Mouse (Mus musculus): Measurements from ENCODE around the gene Zfp114. TPM values are rescaled to one million over a fixed set of nuclear protein-coding genes. Genes with fewer than 3 reads are reported as not detected.

Zfp114 gene
- polyA plus RNA-seq, 1 experiment: not detected

- no peaks in the 10 kb centered on the region for H3K79me3 ChIP-seq (ENCODE audit: low read depth)
- no peaks in the 10 kb centered on the region for H3K27me3 ChIP-seq (ENCODE audit: control insufficient read depth, insufficient read depth, insufficient read length)
- H3K36me3 ChIP-seq (ENCODE audit: control insufficient read depth, insufficient read depth): no peaks in the 10 kb centered on the region
- no peaks in the 10 kb centered on the region for H3K79me2 ChIP-seq (ENCODE audit: control insufficient read depth, insufficient read depth)
- TF ChIP-seq MAX (IDR thresholded peaks at IDR 0.05): no peak
- TF ChIP-seq MYOD1 (IDR thresholded peaks at IDR 0.05; ENCODE audit: control insufficient read depth, insufficient read length, low read depth): no peak
- TF ChIP-seq CTCF (IDR thresholded peaks at IDR 0.05; ENCODE audit: control insufficient read depth, insufficient read depth, insufficient read length): no peak
- TF ChIP-seq MYOG (IDR thresholded peaks at IDR 0.05; ENCODE audit: control insufficient read depth, extremely low read depth, insufficient read length): no peak
- TF ChIP-seq FOSL1 (IDR thresholded peaks at IDR 0.05; ENCODE audit: insufficient read depth, low read length, poor library complexity, severe bottlenecking): no peak
- no peak overlapping the region for H3K4me3 ChIP-seq (ENCODE audit: insufficient read depth, poor library complexity, severe bottlenecking)
- H3ac ChIP-seq (ENCODE audit: control insufficient read depth, insufficient read length, low read depth): no peak overlapping the region
These were observed 2.7 kb upstream of the Zfp114 start for GRCm38 (mm10) chr7:24172191-24172590.

DNA sequence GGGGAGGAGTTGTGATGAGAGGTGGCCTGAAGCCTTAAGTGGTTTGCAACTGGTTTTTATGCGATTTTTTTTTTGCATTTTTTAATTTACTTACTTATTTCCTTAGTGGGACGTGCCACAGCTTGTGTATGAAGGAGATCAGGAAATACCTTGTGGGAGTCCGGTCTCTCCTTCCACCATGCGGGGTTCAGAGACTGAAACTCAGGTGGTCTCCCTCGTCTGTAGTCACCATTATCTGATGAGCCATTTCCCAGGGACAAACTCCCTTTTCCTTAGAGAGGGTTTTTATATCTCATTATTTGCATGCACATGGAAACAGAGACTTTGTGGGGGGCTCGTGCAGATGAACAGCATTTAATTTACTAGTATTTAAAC lies 464 bp downstream of the Zfp114 start:
- Histone ChIP-seq H3K27me3 (ENCODE audit: control insufficient read depth, insufficient read depth, insufficient read length) (no peaks in the 10 kb centered on the region), H3K36me3 (ENCODE audit: control insufficient read depth, insufficient read depth) (no peaks in the 10 kb centered on the region), H3K79me2 (ENCODE audit: control insufficient read depth, insufficient read depth) (no peaks in the 10 kb centered on the region), H3ac (ENCODE audit: control insufficient read depth, insufficient read length, low read depth) (no peak overlapping the region), H3K4me3 (ENCODE audit: insufficient read depth, poor library complexity, severe bottlenecking) (no peak overlapping the region), H3K79me3 (ENCODE audit: low read depth) (no peaks in the 10 kb centered on the region)
- TF ChIP-seq MYOD1 (IDR thresholded peaks at IDR 0.05; ENCODE audit: control insufficient read depth, insufficient read length, low read depth) (no peak), USF1 (IDR thresholded peaks at IDR 0.05; ENCODE audit: low read depth) (no peak), FOSL1 (IDR thresholded peaks at IDR 0.05; ENCODE audit: insufficient read depth, low read length, poor library complexity, severe bottlenecking) (no peak), MAX (IDR thresholded peaks at IDR 0.05) (no peak), CTCF (IDR thresholded peaks at IDR 0.05; ENCODE audit: control insufficient read depth, insufficient read depth, insufficient read length) (no peak), CEBPB (IDR thresholded peaks at IDR 0.05; ENCODE audit: low read depth) (no peak), MYOG (IDR thresholded peaks at IDR 0.05; ENCODE audit: control insufficient read depth, extremely low read depth, insufficient read length) (no peak)

DNA sequence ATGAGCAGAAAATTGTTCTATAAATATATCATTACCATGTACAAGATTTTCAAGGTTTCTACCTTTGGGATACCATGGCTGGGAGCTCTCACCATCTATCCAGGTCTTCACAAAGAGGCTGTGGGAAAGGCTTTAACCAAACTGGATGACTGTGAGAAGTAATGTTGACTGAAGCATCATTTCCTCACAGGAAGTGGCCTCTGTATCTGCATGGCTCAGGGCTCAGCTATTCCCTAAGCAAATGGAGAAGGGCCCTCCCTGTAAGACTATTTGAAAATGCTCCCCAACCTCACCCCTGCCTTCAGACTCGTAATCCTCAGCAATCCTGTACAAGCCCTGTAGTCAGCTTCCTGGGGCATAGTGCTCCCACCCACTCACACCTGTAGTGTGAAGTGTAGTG lies 12.8 kb downstream of the Zfp114 start:
- H3K4me3 ChIP-seq (ENCODE audit: insufficient read depth, poor library complexity, severe bottlenecking): no peak overlapping the region
- no peak overlapping the region for H3ac ChIP-seq (ENCODE audit: control insufficient read depth, insufficient read length, low read depth)
- H3K79me3 ChIP-seq (ENCODE audit: low read depth): no peaks in the 10 kb centered on the region
- H3K36me3 ChIP-seq (ENCODE audit: control insufficient read depth, insufficient read depth): no peaks in the 10 kb centered on the region
- no peak for TF ChIP-seq MYOG (IDR thresholded peaks at IDR 0.05; ENCODE audit: control insufficient read depth, extremely low read depth, insufficient read length)
- TF ChIP-seq MAX (IDR thresholded peaks at IDR 0.05): no peak
- TF ChIP-seq MYOD1 (IDR thresholded peaks at IDR 0.05; ENCODE audit: control insufficient read depth, insufficient read length, low read depth): no peak
- TF ChIP-seq CTCF (IDR thresholded peaks at IDR 0.05; ENCODE audit: control insufficient read depth, insufficient read depth, insufficient read length): no peak
- TF ChIP-seq USF1 (IDR thresholded peaks at IDR 0.05; ENCODE audit: low read depth): no peak
- no peak for TF ChIP-seq FOSL1 (IDR thresholded peaks at IDR 0.05; ENCODE audit: insufficient read depth, low read length, poor library complexity, severe bottlenecking)
- TF ChIP-seq CEBPB (IDR thresholded peaks at IDR 0.05; ENCODE audit: low read depth): no peak
- no peaks in the 10 kb centered on the region for H3K79me2 ChIP-seq (ENCODE audit: control insufficient read depth, insufficient read depth)
- H3K27me3 ChIP-seq (ENCODE audit: control insufficient read depth, insufficient read depth, insufficient read length): no peaks in the 10 kb centered on the region

GRCm38 (mm10) chr7:24188901-24189570 lies 14.2 kb downstream of the Zfp114 start:
- Histone ChIP-seq H3K79me2 (ENCODE audit: control insufficient read depth, insufficient read depth) (no peaks in the 10 kb centered on the region), H3K79me3 (ENCODE audit: low read depth) (no peaks in the 10 kb centered on the region), H3K4me3 (ENCODE audit: insufficient read depth, poor library complexity, severe bottlenecking) (no peak overlapping the region), H3K27me3 (ENCODE audit: control insufficient read depth, insufficient read depth, insufficient read length) (no peaks in the 10 kb centered on the region), H3ac (ENCODE audit: control insufficient read depth, insufficient read length, low read depth) (no peak overlapping the region), H3K36me3 (ENCODE audit: control insufficient read depth, insufficient read depth) (no peaks in the 10 kb centered on the region)
- TF ChIP-seq MYOD1 (IDR thresholded peaks at IDR 0.05; ENCODE audit: control insufficient read depth, insufficient read length, low read depth) (no peak), CEBPB (IDR thresholded peaks at IDR 0.05; ENCODE audit: low read depth) (no peak), CTCF (IDR thresholded peaks at IDR 0.05; ENCODE audit: control insufficient read depth, insufficient read depth, insufficient read length) (no peak), MYOG (IDR thresholded peaks at IDR 0.05; ENCODE audit: control insufficient read depth, extremely low read depth, insufficient read length) (no peak), MAX (IDR thresholded peaks at IDR 0.05) (no peak)

- Histone ChIP-seq H3K79me2 (ENCODE audit: control insufficient read depth, insufficient read depth) (no peaks in the 10 kb centered on the region), H3K36me3 (ENCODE audit: control insufficient read depth, insufficient read depth) (no peaks in the 10 kb centered on the region), H3K4me3 (ENCODE audit: insufficient read depth, poor library complexity, severe bottlenecking) (no peak overlapping the region), H3K27me3 (ENCODE audit: control insufficient read depth, insufficient read depth, insufficient read length) (no peaks in the 10 kb centered on the region), H3ac (ENCODE audit: control insufficient read depth, insufficient read length, low read depth) (no peak overlapping the region), H3K79me3 (ENCODE audit: low read depth) (no peaks in the 10 kb centered on the region)
- TF ChIP-seq USF1 (IDR thresholded peaks at IDR 0.05; ENCODE audit: low read depth): no peak
- TF ChIP-seq MYOD1 (IDR thresholded peaks at IDR 0.05; ENCODE audit: control insufficient read depth, insufficient read length, low read depth): no peak
- TF ChIP-seq FOSL1 (IDR thresholded peaks at IDR 0.05; ENCODE audit: insufficient read depth, low read length, poor library complexity, severe bottlenecking): no peak
- no peak for TF ChIP-seq CEBPB (IDR thresholded peaks at IDR 0.05; ENCODE audit: low read depth)
- no peak for TF ChIP-seq MAX (IDR thresholded peaks at IDR 0.05)
- TF ChIP-seq CTCF (IDR thresholded peaks at IDR 0.05; ENCODE audit: control insufficient read depth, insufficient read depth, insufficient read length): no peak
- no peak for TF ChIP-seq MYOG (IDR thresholded peaks at IDR 0.05; ENCODE audit: control insufficient read depth, extremely low read depth, insufficient read length)
These were observed 14.7 kb downstream of the Zfp114 start for GRCm38 (mm10) chr7:24189571-24189944.

GRCm38 (mm10) chr7:24191361-24191760 lies 16.5 kb downstream of the Zfp114 start:
- Histone ChIP-seq H3K36me3 (ENCODE audit: control insufficient read depth, insufficient read depth) (no peaks in the 10 kb centered on the region), H3K4me3 (ENCODE audit: insufficient read depth, poor library complexity, severe bottlenecking) (no peak overlapping the region), H3ac (ENCODE audit: control insufficient read depth, insufficient read length, low read depth) (no peak overlapping the region), H3K79me2 (ENCODE audit: control insufficient read depth, insufficient read depth) (no peaks in the 10 kb centered on the region), H3K79me3 (ENCODE audit: low read depth) (no peaks in the 10 kb centered on the region), H3K27me3 (ENCODE audit: control insufficient read depth, insufficient read depth, insufficient read length) (no peaks in the 10 kb centered on the region)
- no peak for TF ChIP-seq CTCF (IDR thresholded peaks at IDR 0.05; ENCODE audit: control insufficient read depth, insufficient read depth, insufficient read length)
- no peak for TF ChIP-seq USF1 (IDR thresholded peaks at IDR 0.05; ENCODE audit: low read depth)
- TF ChIP-seq MYOD1 (IDR thresholded peaks at IDR 0.05; ENCODE audit: control insufficient read depth, insufficient read length, low read depth): no peak
- no peak for TF ChIP-seq FOSL1 (IDR thresholded peaks at IDR 0.05; ENCODE audit: insufficient read depth, low read length, poor library complexity, severe bottlenecking)
- TF ChIP-seq MAX (IDR thresholded peaks at IDR 0.05): no peak
- no peak for TF ChIP-seq MYOG (IDR thresholded peaks at IDR 0.05; ENCODE audit: control insufficient read depth, extremely low read depth, insufficient read length)
- no peak for TF ChIP-seq CEBPB (IDR thresholded peaks at IDR 0.05; ENCODE audit: low read depth)
